Mouse (Mus musculus): Measurements from ENCODE around the gene Thap2. TPM values are rescaled to one million over a fixed set of nuclear protein-coding genes. Genes with fewer than 3 reads are reported as not detected.

The Thap2 gene
- polyA plus RNA-seq, 1 experiment from 2014 or later = 23.4 TPM

- WGBS = 92% methylated on average over 7 of the region's 7 CpGs
- no peaks in the 10 kb centered on the region; the same call in 1 of the 2 replicates for H3K36me3 ChIP-seq (ENCODE audit: control insufficient read depth, insufficient read depth, low read length)
- no peak overlapping the region for H3K4me3 ChIP-seq (ENCODE audit: low read depth, low read length)
- H3K27me3 ChIP-seq (ENCODE audit: control insufficient read depth, insufficient read depth, low read length) = no peaks in the 10 kb centered on the region
- H3K27ac ChIP-seq (ENCODE audit: low read length) = no peak overlapping the region
- no peaks in the 10 kb centered on the region; the same call in 1 of the 2 replicates for H3K4me1 ChIP-seq (ENCODE audit: control insufficient read depth, insufficient read depth, low read length)
- no peak overlapping the region for H3K4me2 ChIP-seq (replicated peaks; ENCODE audit: low read depth, low read length)
- no peak overlapping the region for H3K9ac ChIP-seq (replicated peaks; ENCODE audit: low read depth, low read length)
- no peaks in the 10 kb centered on the region for H3K9me3 ChIP-seq (ENCODE audit: control insufficient read depth, low read depth, low read length)
- no peak for ATAC-seq (ENCODE audit: insufficient number of reproducible peaks, insufficient read depth, low FRiP score, low read depth)
These were observed 25.2 kb downstream of the Thap2 start for GRCm38 (mm10) chr10:115359066-115359465.

- no peak overlapping the region for H3K27ac ChIP-seq (ENCODE audit: low read length)
- H3K9me3 ChIP-seq (ENCODE audit: control insufficient read depth, low read depth, low read length) = no peaks in the 10 kb centered on the region
- H3K4me1 ChIP-seq (ENCODE audit: control insufficient read depth, insufficient read depth, low read length) = no peaks in the 10 kb centered on the region; the same call in 1 of the 2 replicates
- 93% methylated on average over 17 of the region's 17 CpGs for WGBS
- H3K4me2 ChIP-seq (replicated peaks; ENCODE audit: low read depth, low read length) = no peak overlapping the region
- H3K36me3 ChIP-seq (ENCODE audit: control insufficient read depth, insufficient read depth, low read length) = no peaks in the 10 kb centered on the region; the same call in 1 of the 2 replicates
- H3K27me3 ChIP-seq (ENCODE audit: control insufficient read depth, insufficient read depth, low read length) = no peaks in the 10 kb centered on the region
- no peak overlapping the region for H3K9ac ChIP-seq (replicated peaks; ENCODE audit: low read depth, low read length)
- H3K4me3 ChIP-seq (ENCODE audit: low read depth, low read length) = no peak overlapping the region
- no peak for ATAC-seq (ENCODE audit: insufficient number of reproducible peaks, insufficient read depth, low FRiP score, low read depth)
These were observed 25.9 kb downstream of the Thap2 start for GRCm38 (mm10) chr10:115358216-115358919.

DNA sequence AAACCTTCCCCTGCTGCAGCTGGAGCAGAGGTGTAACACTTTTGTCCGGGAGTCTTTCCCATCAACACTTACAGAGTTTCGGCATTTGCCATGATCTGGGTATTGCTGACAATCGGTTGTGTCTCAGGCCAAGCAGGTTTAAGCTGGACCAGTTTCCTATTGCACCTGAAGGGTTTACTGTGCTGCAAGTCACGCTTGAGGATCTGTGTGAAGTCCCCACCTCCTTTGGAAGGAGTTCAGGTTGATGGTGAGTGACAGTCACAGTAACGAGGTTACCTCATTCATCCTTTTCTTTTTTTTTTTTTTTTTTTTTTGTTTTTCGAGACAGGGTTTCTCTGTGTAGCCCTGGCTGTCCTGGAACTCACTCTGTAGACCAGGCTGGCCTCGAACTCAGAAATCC is 28.1 kb downstream of the Thap2 start:
- 92% methylated on average over 5 of the region's 7 CpGs for WGBS
- no peaks in the 10 kb centered on the region; the same call in 1 of the 2 replicates for H3K4me1 ChIP-seq (ENCODE audit: control insufficient read depth, insufficient read depth, low read length)
- no peak overlapping the region for H3K9ac ChIP-seq (replicated peaks; ENCODE audit: low read depth, low read length)
- H3K4me3 ChIP-seq (ENCODE audit: low read depth, low read length) = no peak overlapping the region
- no peaks in the 10 kb centered on the region; the same call in 1 of the 2 replicates for H3K36me3 ChIP-seq (ENCODE audit: control insufficient read depth, insufficient read depth, low read length)
- no peak overlapping the region for H3K4me2 ChIP-seq (replicated peaks; ENCODE audit: low read depth, low read length)
- no peak overlapping the region for H3K27ac ChIP-seq (ENCODE audit: low read length)
- no peak for ATAC-seq (ENCODE audit: insufficient number of reproducible peaks, insufficient read depth, low FRiP score, low read depth)
- H3K27me3 ChIP-seq (ENCODE audit: control insufficient read depth, insufficient read depth, low read length) = no peaks in the 10 kb centered on the region
- H3K9me3 ChIP-seq (ENCODE audit: control insufficient read depth, low read depth, low read length) = no peaks in the 10 kb centered on the region

DNA sequence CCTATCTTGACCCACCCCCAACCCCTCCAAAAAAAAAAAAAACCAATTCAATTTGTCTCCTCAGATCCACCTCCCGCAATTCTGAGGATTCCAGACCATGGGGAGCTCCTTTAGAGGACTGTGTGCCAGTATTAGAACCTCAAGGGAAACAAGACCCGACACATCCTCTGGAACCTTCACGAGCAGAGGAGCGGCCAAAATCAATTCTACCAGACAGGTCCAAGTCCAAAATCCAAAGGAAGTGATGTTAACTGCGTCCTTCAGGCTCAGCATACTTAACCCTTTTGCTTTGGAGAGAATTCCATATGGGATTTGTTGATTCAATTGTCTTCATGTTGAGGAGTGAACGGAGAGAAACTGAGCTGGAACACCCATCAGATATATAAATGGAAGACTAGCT is 29.2 kb downstream of the Thap2 start:
- no peaks in the 10 kb centered on the region for H3K4me1 ChIP-seq (ENCODE audit: control insufficient read depth, insufficient read depth, low read length)
- H3K27ac ChIP-seq (ENCODE audit: low read length) = no peak overlapping the region
- H3K9ac ChIP-seq (replicated peaks; ENCODE audit: low read depth, low read length) = no peak overlapping the region
- WGBS = 89% methylated on average over 6 of the region's 6 CpGs
- no peak overlapping the region for H3K4me3 ChIP-seq (ENCODE audit: low read depth, low read length)
- no peaks in the 10 kb centered on the region for H3K27me3 ChIP-seq (ENCODE audit: control insufficient read depth, insufficient read depth, low read length)
- no peak for ATAC-seq (ENCODE audit: insufficient number of reproducible peaks, insufficient read depth, low FRiP score, low read depth)
- H3K4me2 ChIP-seq (replicated peaks; ENCODE audit: low read depth, low read length) = no peak overlapping the region
- H3K36me3 ChIP-seq (ENCODE audit: control insufficient read depth, insufficient read depth, low read length) = no peaks in the 10 kb centered on the region; the same call in 1 of the 2 replicates
- no peaks in the 10 kb centered on the region for H3K9me3 ChIP-seq (ENCODE audit: control insufficient read depth, low read depth, low read length)

DNA sequence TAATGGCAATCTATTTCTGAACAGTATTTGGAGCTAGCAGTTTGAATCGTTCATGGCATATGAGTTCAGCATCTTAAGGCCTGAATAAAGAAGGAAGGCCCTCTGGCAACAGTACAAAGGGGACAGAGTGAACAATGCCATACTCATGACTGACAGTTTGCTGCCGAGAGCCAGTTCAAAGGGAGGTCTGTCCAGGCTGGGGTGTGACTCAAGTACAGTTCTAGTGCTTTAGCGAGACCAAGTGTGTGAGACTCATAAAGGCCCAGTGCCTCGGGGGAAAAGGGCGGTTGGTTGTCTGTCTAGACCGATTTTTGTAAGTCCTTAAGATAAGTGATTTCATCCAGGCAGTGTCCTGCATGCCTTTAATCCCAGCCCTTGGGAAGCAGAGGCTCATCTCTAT is 29.7 kb downstream of the Thap2 start:
- WGBS = 79% methylated on average over 6 of the region's 6 CpGs
- no peak for ATAC-seq (ENCODE audit: insufficient number of reproducible peaks, insufficient read depth, low FRiP score, low read depth)
- H3K9ac ChIP-seq (replicated peaks; ENCODE audit: low read depth, low read length) = no peak overlapping the region

GRCm38 (mm10) chr10:115350810-115351397 is 33.3 kb downstream of the Thap2 start:
- H3K4me1 ChIP-seq (ENCODE audit: control insufficient read depth, insufficient read depth, low read length) = no peaks in the 10 kb centered on the region
- WGBS = 74% methylated on average over 2 of the region's 2 CpGs
- no peak overlapping the region for H3K4me2 ChIP-seq (replicated peaks; ENCODE audit: low read depth, low read length)
- H3K9me3 ChIP-seq (ENCODE audit: control insufficient read depth, low read depth, low read length) = no peaks in the 10 kb centered on the region
- H3K27me3 ChIP-seq (ENCODE audit: control insufficient read depth, insufficient read depth, low read length) = no peaks in the 10 kb centered on the region
- ATAC-seq (ENCODE audit: insufficient number of reproducible peaks, insufficient read depth, low FRiP score, low read depth) = no peak
- no peaks in the 10 kb centered on the region for H3K36me3 ChIP-seq (ENCODE audit: control insufficient read depth, insufficient read depth, low read length)
- no peak overlapping the region for H3K27ac ChIP-seq (ENCODE audit: low read length)
- no peak overlapping the region for H3K9ac ChIP-seq (replicated peaks; ENCODE audit: low read depth, low read length)
- H3K4me3 ChIP-seq (ENCODE audit: low read depth, low read length) = no peak overlapping the region

More for the DNA sequence above, 29.7 kb downstream of the Thap2 start:
- H3K4me1 ChIP-seq (ENCODE audit: control insufficient read depth, insufficient read depth, low read length) = no peaks in the 10 kb centered on the region
- no peak overlapping the region for H3K27ac ChIP-seq (ENCODE audit: low read length)
- H3K4me3 ChIP-seq (ENCODE audit: low read depth, low read length) = no peak overlapping the region
- no peaks in the 10 kb centered on the region; the same call in 1 of the 2 replicates for H3K36me3 ChIP-seq (ENCODE audit: control insufficient read depth, insufficient read depth, low read length)
- no peaks in the 10 kb centered on the region for H3K27me3 ChIP-seq (ENCODE audit: control insufficient read depth, insufficient read depth, low read length)
- no peaks in the 10 kb centered on the region for H3K9me3 ChIP-seq (ENCODE audit: control insufficient read depth, low read depth, low read length)
- H3K4me2 ChIP-seq (replicated peaks; ENCODE audit: low read depth, low read length) = no peak overlapping the region

DNA sequence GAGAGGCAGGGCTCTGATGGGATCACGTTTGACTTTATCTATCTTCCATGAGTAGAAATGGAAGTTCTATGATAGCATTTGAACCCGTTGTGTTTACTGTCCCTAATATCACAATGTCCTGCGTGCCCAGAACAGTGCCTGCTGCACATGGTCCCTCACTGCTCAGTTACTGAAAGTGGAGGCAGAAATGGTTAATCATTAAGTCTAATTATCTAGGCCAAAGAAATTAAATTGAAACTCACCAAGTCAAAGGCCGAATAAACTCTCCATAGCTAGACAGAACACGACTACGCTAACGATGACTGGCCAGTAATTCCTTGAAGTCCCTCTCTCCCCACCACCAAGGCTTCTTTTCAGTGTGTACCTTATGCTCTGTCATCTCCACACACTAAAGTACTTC is 34.7 kb downstream of the Thap2 start:
- Histone ChIP-seq H3K27ac (ENCODE audit: low read length) (no peak overlapping the region), H3K9me3 (ENCODE audit: control insufficient read depth, low read depth, low read length) (no peaks in the 10 kb centered on the region), H3K27me3 (ENCODE audit: control insufficient read depth, insufficient read depth, low read length) (no peaks in the 10 kb centered on the region), H3K4me2 (replicated peaks; ENCODE audit: low read depth, low read length) (no peak overlapping the region), H3K4me1 (ENCODE audit: control insufficient read depth, insufficient read depth, low read length) (no peaks in the 10 kb centered on the region), H3K4me3 (ENCODE audit: low read depth, low read length) (no peak overlapping the region), H3K36me3 (ENCODE audit: control insufficient read depth, insufficient read depth, low read length) (no peaks in the 10 kb centered on the region), H3K9ac (replicated peaks; ENCODE audit: low read depth, low read length) (no peak overlapping the region)
- no peak for ATAC-seq (ENCODE audit: insufficient number of reproducible peaks, insufficient read depth, low FRiP score, low read depth)
- WGBS = 85% methylated on average over 7 of the region's 7 CpGs

DNA sequence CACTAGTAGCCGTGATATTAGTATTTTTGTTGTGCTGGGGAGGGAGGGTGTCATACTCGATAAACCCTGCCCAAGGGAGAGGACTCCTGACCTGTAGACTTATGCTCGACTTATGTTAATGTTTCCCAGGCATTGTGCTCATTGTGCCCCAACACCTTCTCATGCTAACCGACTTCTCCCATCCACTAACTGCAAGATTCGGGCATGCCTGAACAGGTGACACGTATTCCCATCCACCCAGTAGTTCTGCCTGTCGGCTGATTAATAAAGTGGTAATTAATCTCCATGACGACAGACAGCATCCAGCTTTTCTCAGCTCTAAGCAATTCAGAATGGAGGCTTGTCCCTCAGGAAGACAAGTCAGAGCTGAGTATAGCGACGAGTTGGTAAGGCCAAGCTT is 35.2 kb downstream of the Thap2 start:
- Histone ChIP-seq H3K36me3 (ENCODE audit: control insufficient read depth, insufficient read depth, low read length) (no peaks in the 10 kb centered on the region), H3K4me3 (ENCODE audit: low read depth, low read length) (no peak overlapping the region), H3K9ac (replicated peaks; ENCODE audit: low read depth, low read length) (no peak overlapping the region), H3K27me3 (ENCODE audit: control insufficient read depth, insufficient read depth, low read length) (no peaks in the 10 kb centered on the region), H3K4me2 (replicated peaks; ENCODE audit: low read depth, low read length) (no peak overlapping the region), H3K9me3 (ENCODE audit: control insufficient read depth, low read depth, low read length) (no peaks in the 10 kb centered on the region), H3K4me1 (ENCODE audit: control insufficient read depth, insufficient read depth, low read length) (no peaks in the 10 kb centered on the region), H3K27ac (ENCODE audit: low read length) (no peak overlapping the region)
- ATAC-seq (ENCODE audit: insufficient number of reproducible peaks, insufficient read depth, low FRiP score, low read depth) = no peak
- 59% methylated on average over 10 of the region's 10 CpGs for WGBS

Data from stomach, embryonic 14.5 days (tissue).